Mouse (Mus musculus): ENCODE measurements around the gene Ptgir. TPM values are rescaled to one million over a fixed set of nuclear protein-coding genes. Genes with fewer than 3 reads are reported as not detected.

Ptgir gene
- total RNA-seq, 2 experiments from 2014 or later: 1.7 to 2.0 TPM

Other genes with a start within 250 kb of the Ptgir start
- not detected for gene Ceacam15, start 230.8 kb upstream of the Ptgir start, total RNA-seq (2021)
- not detected for gene Ceacam9, start 184.6 kb upstream of the Ptgir start, total RNA-seq (2021)
- gene Ap2s1, start 168.1 kb upstream of the Ptgir start, total RNA-seq (2021): 100 to 1,000 TPM; 169 to 179 TPM
- gene Slc1a5, start 125.2 kb upstream of the Ptgir start, total RNA-seq (2021): 10 to 100 TPM; 60.8 to 61.0 TPM
- 100 to 1,000 TPM in 1 of 2 experiments, 10 to 100 TPM in 1; 96.9 to 106 TPM for gene Strn4, start 90.6 kb upstream of the Ptgir start, total RNA-seq (2021)
- gene Fkrp, start 89.8 kb upstream of the Ptgir start, total RNA-seq (2021): 10 to 100 TPM; 26.3 to 29.0 TPM
- 10 to 100 TPM; 22.0 to 22.2 TPM for gene Prkd2, start 63.6 kb upstream of the Ptgir start, total RNA-seq (2021)
- gene Dact3, start 31.2 kb upstream of the Ptgir start, total RNA-seq (2021): 10 to 100 TPM; 12.7 to 13.7 TPM
- gene Gng8, start 14.7 kb upstream of the Ptgir start, total RNA-seq (2021): 1 to 10 TPM; 2.4 to 4.0 TPM
- gene Calm3, start 17.6 kb downstream of the Ptgir start, total RNA-seq (2021): 100 to 1,000 TPM; 330 to 344 TPM
- 10 to 100 TPM; 40.7 to 42.6 TPM for gene Pnmal2, start 38.2 kb downstream of the Ptgir start, total RNA-seq (2021)
- 1 to 10 TPM; 7.3 to 7.8 TPM for gene Pnmal1, start 53.2 kb downstream of the Ptgir start, total RNA-seq (2021)
- gene Gm42372, start 76.6 kb downstream of the Ptgir start, total RNA-seq (2021): 1 to 10 TPM; 2.2 TPM
- 10 to 100 TPM; 40.2 to 45.4 TPM for gene Ccdc8, start 86.2 kb downstream of the Ptgir start, total RNA-seq (2021)
- 100 to 1,000 TPM in 1 of 2 experiments, 10 to 100 TPM in 1; 91.5 to 102 TPM for gene Ppp5c, start 121.4 kb downstream of the Ptgir start, total RNA-seq (2021)
- gene Hif3a, start 155.9 kb downstream of the Ptgir start, total RNA-seq (2021): 10 to 100 TPM; 14.3 to 17.8 TPM
- gene Psg16, start 167.6 kb downstream of the Ptgir start, total RNA-seq (2021): under 1 TPM; 0.39 to 0.79 TPM
- gene Ceacam3, start 243.8 kb downstream of the Ptgir start, total RNA-seq (2021): not detected

All from adrenal gland, postnatal 4 days (tissue).